Mouse (Mus musculus): ENCODE data around the gene Mustn1. TPM values are rescaled to one million over a fixed set of nuclear protein-coding genes. Genes with fewer than 3 reads are reported as not detected.

The Mustn1 gene
- 3.0 TPM in 2 replicates for polyA plus RNA-seq (2015; fragmentation: Nextera tagmentation; extraction: Ambion mirVana)

- H3K4me1 ChIP-seq = no peaks in the 10 kb centered on the region
- no peak within 1 kb of the TSS for H3K4me2 ChIP-seq
- 78% methylated on average over 11 of the region's 11 CpGs for WGBS
- H3K27ac ChIP-seq (replicated peaks) = no peak within 1 kb of the TSS
- no peak within 1 kb of the TSS for H3K4me3 ChIP-seq (replicated peaks)
- peaks cover 20% of the 10 kb centered on the region for H3K36me3 ChIP-seq
- ATAC-seq (ENCODE audit: low FRiP score) = no peak
- no peak within 1 kb of the TSS for H3K9ac ChIP-seq (replicated peaks)
- no peaks in the 10 kb centered on the region for H3K27me3 ChIP-seq (replicated peaks)
- H3K9me3 ChIP-seq (replicated peaks) = no peaks in the 10 kb centered on the region
These were observed at the start of gene Mustn1 for GRCm38 (mm10) chr14:30878958-30879571. Mustn1 (plus strand) TSS chr14:30879200.

- ATAC-seq (ENCODE audit: low FRiP score) = no peak
- 88% methylated on average over 14 of the region's 14 CpGs for WGBS
- H3K9ac ChIP-seq (replicated peaks) = no peak overlapping the region
These were observed 41.5 kb upstream of the Mustn1 start for GRCm38 (mm10) chr14:30837416-30837996.

GRCm38 (mm10) chr14:30843701-30844100 is 35.3 kb upstream of the Mustn1 start:
- Histone ChIP-seq H3K9me3 (replicated peaks) (no peaks in the 10 kb centered on the region), H3K27ac (replicated peaks) (no peak overlapping the region), H3K4me1 (no peaks in the 10 kb centered on the region), H3K27me3 (replicated peaks) (no peaks in the 10 kb centered on the region), H3K9ac (replicated peaks) (no peak overlapping the region), H3K36me3 (no peaks in the 10 kb centered on the region), H3K4me3 (replicated peaks) (no peak overlapping the region), H3K4me2 (no peak overlapping the region)
- 88% methylated on average over 3 of the region's 3 CpGs for WGBS
- ATAC-seq (ENCODE audit: low FRiP score) = no peak

More at GRCm38 (mm10) chr14:30837416-30837996, 41.5 kb upstream of the Mustn1 start:
- Histone ChIP-seq H3K9me3 (replicated peaks) (no peaks in the 10 kb centered on the region), H3K4me2 (no peak overlapping the region), H3K27ac (replicated peaks) (no peak overlapping the region), H3K27me3 (replicated peaks) (no peaks in the 10 kb centered on the region), H3K36me3 (peaks cover 8% of the 10 kb centered on the region; the same call in 1 of the 2 replicates), H3K4me3 (replicated peaks) (no peak overlapping the region), H3K4me1 (no peaks in the 10 kb centered on the region)

- Histone ChIP-seq H3K27ac (replicated peaks) (no peak overlapping the region), H3K4me2 (no peak overlapping the region), H3K9me3 (replicated peaks) (no peaks in the 10 kb centered on the region), H3K36me3 (no peaks in the 10 kb centered on the region), H3K9ac (replicated peaks) (no peak overlapping the region), H3K4me3 (replicated peaks) (no peak overlapping the region), H3K4me1 (no peaks in the 10 kb centered on the region), H3K27me3 (replicated peaks) (no peaks in the 10 kb centered on the region)
- no peak for ATAC-seq (ENCODE audit: low FRiP score)
- 83% methylated on average over 5 of the region's 5 CpGs for WGBS
These were observed 28.5 kb upstream of the Mustn1 start for GRCm38 (mm10) chr14:30850504-30850903.

DNA sequence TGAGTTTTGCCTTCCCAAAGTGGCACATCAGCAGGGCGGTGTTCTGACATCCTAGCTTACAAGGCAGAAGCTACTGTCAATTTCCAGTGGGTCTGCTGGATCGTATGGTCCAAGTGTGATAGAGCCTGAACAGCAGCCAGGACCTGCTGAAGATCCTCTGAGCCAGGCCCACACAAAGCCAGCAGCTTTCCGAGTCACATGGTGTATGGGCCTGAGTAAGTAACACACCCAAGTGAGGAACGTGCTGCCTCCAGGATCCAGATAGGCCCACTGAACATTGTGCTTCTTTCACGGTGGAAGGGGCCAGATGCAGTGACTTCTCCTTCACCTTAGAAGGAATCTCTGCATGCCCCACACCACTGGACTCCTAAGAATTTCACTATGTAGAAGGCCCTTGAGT is 26.7 kb upstream of the Mustn1 start:
- H3K27me3 ChIP-seq (replicated peaks) = no peaks in the 10 kb centered on the region
- H3K4me2 ChIP-seq = no peak overlapping the region
- H3K36me3 ChIP-seq = no peaks in the 10 kb centered on the region
- no peaks in the 10 kb centered on the region for H3K4me1 ChIP-seq
- H3K9me3 ChIP-seq (replicated peaks) = no peaks in the 10 kb centered on the region
- WGBS = 96% methylated on average over 5 of the region's 5 CpGs
- no peak overlapping the region for H3K27ac ChIP-seq (replicated peaks)
- H3K4me3 ChIP-seq (replicated peaks) = no peak overlapping the region
- ATAC-seq (ENCODE audit: low FRiP score) = no peak
- H3K9ac ChIP-seq (replicated peaks) = no peak overlapping the region

- Histone ChIP-seq H3K27me3 (replicated peaks) (no peaks in the 10 kb centered on the region), H3K9me3 (replicated peaks) (no peaks in the 10 kb centered on the region), H3K27ac (replicated peaks) (no peak overlapping the region), H3K9ac (replicated peaks) (no peak overlapping the region), H3K4me1 (no peaks in the 10 kb centered on the region), H3K36me3 (no peaks in the 10 kb centered on the region), H3K4me2 (no peak overlapping the region), H3K4me3 (replicated peaks) (no peak overlapping the region)
- WGBS = 95% methylated on average over 3 of the region's 3 CpGs
- ATAC-seq (ENCODE audit: low FRiP score) = no peak
These were observed 23.7 kb upstream of the Mustn1 start for GRCm38 (mm10) chr14:30855316-30855715.

GRCm38 (mm10) chr14:30856885-30857507 is 22.0 kb upstream of the Mustn1 start:
- Histone ChIP-seq H3K9me3 (replicated peaks) (no peaks in the 10 kb centered on the region), H3K27ac (replicated peaks) (no peak overlapping the region), H3K36me3 (no peaks in the 10 kb centered on the region), H3K9ac (replicated peaks) (no peak overlapping the region), H3K4me1 (no peaks in the 10 kb centered on the region), H3K4me2 (no peak overlapping the region), H3K27me3 (replicated peaks) (no peaks in the 10 kb centered on the region), H3K4me3 (replicated peaks) (no peak overlapping the region)
- ATAC-seq (ENCODE audit: low FRiP score) = no peak
- 87% methylated on average over 10 of the region's 10 CpGs for WGBS

DNA sequence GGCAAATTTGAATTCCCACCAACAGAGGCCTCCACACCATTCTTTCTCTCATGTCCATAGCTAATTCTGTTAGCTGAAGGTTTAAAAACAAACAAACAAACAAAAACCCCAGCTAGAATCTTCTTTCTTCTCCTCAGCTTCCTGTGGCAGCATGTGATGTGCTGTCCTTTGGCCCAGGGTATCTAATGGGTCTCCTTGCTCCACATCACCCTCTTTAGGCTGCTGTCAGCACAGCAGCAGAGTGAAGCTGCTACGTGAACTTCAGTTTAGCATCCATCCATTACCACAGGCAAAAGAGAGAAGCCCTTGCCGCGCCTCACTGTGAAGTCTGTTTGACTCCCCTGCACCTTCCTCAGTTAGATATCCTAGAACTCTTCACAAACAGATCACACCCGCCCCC is 21.0 kb upstream of the Mustn1 start:
- Histone ChIP-seq H3K27me3 (replicated peaks) (no peaks in the 10 kb centered on the region), H3K36me3 (no peaks in the 10 kb centered on the region), H3K4me2 (no peak overlapping the region), H3K4me1 (no peaks in the 10 kb centered on the region), H3K27ac (replicated peaks) (no peak overlapping the region), H3K9me3 (replicated peaks) (no peaks in the 10 kb centered on the region), H3K9ac (replicated peaks) (no peak overlapping the region), H3K4me3 (replicated peaks) (no peak overlapping the region)
- WGBS = 77% methylated on average over 4 of the region's 4 CpGs
- ATAC-seq (ENCODE audit: low FRiP score) = no peak

- ATAC-seq (ENCODE audit: low FRiP score) = no peak
- Histone ChIP-seq H3K4me2 (no peak overlapping the region), H3K4me3 (replicated peaks) (no peak overlapping the region), H3K9ac (replicated peaks) (no peak overlapping the region), H3K27me3 (replicated peaks) (no peaks in the 10 kb centered on the region), H3K27ac (replicated peaks) (no peak overlapping the region), H3K4me1 (no peaks in the 10 kb centered on the region), H3K36me3 (peaks cover 15% of the 10 kb centered on the region), H3K9me3 (replicated peaks) (no peaks in the 10 kb centered on the region)
- 80% methylated on average over 16 of the region's 16 CpGs for WGBS
These were observed 17.4 kb upstream of the Mustn1 start for GRCm38 (mm10) chr14:30861421-30862125.

DNA sequence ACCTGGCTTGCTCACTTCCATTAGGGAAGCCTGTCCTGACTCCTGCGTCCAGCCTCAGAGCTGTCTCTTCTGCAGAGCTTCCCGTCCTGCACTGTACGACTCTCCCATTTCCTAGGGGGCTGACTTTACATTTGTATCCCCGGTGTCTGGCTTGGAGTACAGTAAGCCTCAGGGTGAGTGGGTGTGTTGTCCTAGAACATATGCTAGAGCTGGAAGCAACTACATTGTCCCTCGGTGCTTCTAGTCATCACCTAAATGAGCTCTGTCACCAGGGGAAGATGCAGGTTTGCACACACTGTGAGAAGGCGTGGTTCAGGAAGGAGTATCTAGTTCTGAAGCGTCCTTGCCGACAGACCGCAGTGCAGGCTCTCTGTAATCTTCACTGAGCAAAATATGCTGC is 16.6 kb upstream of the Mustn1 start:
- H3K4me1 ChIP-seq = no peaks in the 10 kb centered on the region
- no peaks in the 10 kb centered on the region for H3K27me3 ChIP-seq (replicated peaks)
- no peak overlapping the region for H3K4me3 ChIP-seq (replicated peaks)
- no peak for ATAC-seq (ENCODE audit: low FRiP score)
- no peak overlapping the region for H3K9ac ChIP-seq (replicated peaks)
- H3K9me3 ChIP-seq (replicated peaks) = no peaks in the 10 kb centered on the region
- no peak overlapping the region for H3K27ac ChIP-seq (replicated peaks)
- peaks cover 15% of the 10 kb centered on the region for H3K36me3 ChIP-seq
- 91% methylated on average over 9 of the region's 9 CpGs for WGBS
- H3K4me2 ChIP-seq = no peak overlapping the region

DNA sequence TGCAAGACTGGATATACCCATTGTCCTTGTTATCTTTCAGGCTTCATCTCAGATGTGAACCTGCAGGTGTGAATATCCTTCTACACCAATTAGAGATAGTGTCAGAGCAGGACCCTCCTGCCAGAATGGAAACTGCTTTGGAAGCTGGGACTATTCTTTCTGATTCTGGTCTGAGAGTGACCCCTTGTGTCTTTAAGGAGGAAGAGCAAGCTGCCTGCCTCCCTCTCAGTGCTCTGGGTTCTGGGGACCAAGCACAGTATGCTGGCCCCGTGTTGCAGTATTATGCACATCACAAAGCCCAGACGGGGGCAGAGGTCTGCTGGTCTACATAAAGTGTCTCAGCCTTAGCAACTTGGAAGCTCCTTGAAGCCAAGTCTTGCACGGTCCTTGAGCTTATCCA is 13.7 kb upstream of the Mustn1 start:
- no peak for ATAC-seq (ENCODE audit: low FRiP score)
- no peak overlapping the region for H3K4me3 ChIP-seq (replicated peaks)
- H3K36me3 ChIP-seq = peaks cover 26% of the 10 kb centered on the region
- no peak overlapping the region for H3K9ac ChIP-seq (replicated peaks)
- no peaks in the 10 kb centered on the region for H3K27me3 ChIP-seq (replicated peaks)
- H3K9me3 ChIP-seq (replicated peaks) = no peaks in the 10 kb centered on the region
- WGBS = 69% methylated on average over 3 of the region's 3 CpGs
- no peak overlapping the region for H3K4me2 ChIP-seq
- H3K27ac ChIP-seq (replicated peaks) = no peak overlapping the region
- 0 out of 2 replicates have a peak, but pooled peaks cover 5% of the 10 kb centered on the region for H3K4me1 ChIP-seq

- no peaks in the 10 kb centered on the region for H3K27me3 ChIP-seq (replicated peaks)
- H3K9ac ChIP-seq (replicated peaks) = no peak overlapping the region
- 33% methylated on average over 5 of the region's 5 CpGs for WGBS
- H3K36me3 ChIP-seq = peaks cover 34% of the 10 kb centered on the region
- H3K9me3 ChIP-seq (replicated peaks) = no peaks in the 10 kb centered on the region
- H3K4me2 ChIP-seq = no peak overlapping the region
- H3K4me1 ChIP-seq = 0 out of 2 replicates have a peak, but pooled peaks cover 5% of the 10 kb centered on the region
- no peak for ATAC-seq (ENCODE audit: low FRiP score)
- H3K4me3 ChIP-seq (replicated peaks) = no peak overlapping the region
- H3K27ac ChIP-seq (replicated peaks) = no peak overlapping the region
These were observed 12.0 kb upstream of the Mustn1 start for GRCm38 (mm10) chr14:30867042-30867441.

All from neural tube, embryonic 15.5 days (tissue).